Mouse (Mus musculus): Measurements from ENCODE around the gene Folr2.

The Folr2 gene

DNA sequence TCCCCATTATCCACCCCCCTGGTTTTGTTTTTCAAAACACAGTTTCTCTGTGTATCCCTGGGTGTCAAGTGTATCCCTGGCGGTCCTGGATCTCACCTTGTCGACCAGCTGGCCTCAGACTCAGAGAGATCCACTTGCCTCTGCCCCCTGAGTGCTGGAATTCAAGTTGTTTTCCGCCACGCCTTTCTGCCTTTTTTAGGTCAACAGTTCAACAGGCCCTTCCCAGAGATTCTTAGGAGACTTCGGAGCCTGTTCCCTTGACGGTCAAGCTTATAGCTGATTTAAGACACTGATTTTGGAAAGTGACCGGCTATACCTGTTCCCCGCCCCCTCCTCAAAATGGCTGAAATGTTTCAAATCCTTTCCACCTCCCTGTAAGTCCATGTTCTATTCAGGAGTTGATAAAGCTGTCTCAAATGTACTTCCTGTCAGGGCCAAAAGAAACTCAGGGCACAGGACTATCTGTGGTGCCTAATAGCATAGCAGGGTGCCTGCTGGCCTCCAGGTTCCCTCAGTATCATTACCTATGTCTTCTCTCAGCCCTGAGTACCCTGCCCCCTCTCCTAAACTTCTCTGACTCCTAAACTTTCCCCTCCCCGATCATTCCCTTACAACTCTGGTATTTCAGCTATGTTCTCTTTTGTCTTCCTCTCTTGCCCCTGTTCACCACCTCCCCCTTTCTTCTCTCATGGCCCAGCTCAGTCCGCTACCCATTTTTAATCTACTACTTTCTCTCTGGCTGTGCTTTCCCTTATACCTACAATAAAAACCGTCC lies 9.7 kb upstream of the Folr2 start:
- DNase-seq = no peak

DNA sequence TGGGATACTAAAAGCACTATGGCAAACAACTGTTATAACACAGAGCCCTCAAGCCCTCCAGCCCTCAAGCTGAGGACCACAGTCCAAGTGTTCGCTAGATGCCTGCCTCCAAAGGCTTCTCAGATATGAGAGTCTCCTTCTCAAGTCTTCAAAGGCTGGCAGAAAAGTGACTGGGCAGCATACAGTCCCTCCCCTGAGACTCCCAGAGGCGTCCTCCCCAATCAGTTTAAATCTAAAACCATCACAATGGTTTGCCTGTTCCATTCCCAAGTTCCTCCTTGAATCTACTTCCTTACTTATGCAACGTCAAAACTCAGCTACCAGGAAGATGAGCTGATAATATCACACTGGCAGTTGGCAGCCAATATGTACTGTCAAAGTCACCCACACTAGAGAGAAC lies 6.4 kb upstream of the Folr2 start, which contains the start of gene Anapc15:
Gene Anapc15 (plus strand): TSS at position 301 of the 400 bp plus-strand sequence.
- DNase-seq = no peak

DNA sequence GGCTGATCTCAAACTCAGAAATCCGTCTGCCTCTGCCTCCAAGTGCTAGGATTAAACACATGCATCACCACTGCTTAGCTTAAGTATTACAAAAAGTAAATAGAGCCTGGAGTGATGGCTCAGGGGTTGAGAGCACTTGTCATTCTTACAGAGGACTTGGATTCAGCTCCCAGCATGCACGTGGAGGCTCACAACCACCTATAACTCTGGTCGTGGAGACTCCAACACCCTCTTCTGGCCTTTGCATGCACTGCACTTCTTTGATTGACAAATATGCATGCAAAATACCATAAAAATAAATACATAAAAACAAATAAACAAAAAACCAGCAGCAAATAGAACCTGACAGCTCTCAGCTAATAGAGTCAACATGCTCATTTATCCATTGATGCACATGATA lies 5.3 kb upstream of the Folr2 start:
- no peak for DNase-seq

DNA sequence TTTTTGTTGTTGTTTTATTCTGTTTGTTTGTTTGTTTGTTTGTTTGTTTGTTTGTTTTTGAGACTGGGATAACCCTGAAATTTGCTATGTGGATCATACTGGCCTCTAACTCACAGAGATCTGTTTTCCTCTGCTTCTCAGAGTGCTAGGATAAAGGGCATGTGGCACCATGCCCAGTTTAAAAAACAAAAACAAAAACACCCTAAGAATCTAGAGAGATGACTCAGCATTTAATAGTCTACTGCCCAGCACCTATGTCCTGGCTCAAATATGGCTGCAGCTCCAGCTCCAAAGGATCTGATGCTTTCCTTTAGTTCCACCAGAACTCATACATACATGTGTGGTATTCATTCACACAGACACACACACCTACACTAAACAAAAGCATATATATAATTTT lies 4.0 kb upstream of the Folr2 start:
- DNase-seq = no peak

DNA sequence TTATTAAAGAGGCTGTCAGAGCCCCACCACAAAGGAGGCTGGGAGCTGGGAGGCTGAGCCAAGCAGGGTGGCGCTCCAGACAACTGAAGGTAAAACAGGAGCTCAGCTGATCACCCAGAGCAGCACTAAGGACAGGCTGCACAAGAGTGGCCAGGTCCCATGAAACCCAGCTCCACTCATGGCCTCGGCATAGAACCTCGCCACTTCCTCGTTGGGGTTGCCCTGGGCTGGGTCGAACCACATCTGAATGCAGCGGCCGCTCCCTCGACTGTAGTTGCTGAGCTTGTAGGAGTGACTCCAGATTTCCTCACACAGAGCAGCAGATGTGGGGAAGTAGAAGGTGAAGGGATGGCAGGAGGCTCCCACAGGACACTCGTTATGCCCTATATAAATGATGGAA lies 1.4 kb upstream of the Folr2 start:
- DNase-seq = no peak

DNA sequence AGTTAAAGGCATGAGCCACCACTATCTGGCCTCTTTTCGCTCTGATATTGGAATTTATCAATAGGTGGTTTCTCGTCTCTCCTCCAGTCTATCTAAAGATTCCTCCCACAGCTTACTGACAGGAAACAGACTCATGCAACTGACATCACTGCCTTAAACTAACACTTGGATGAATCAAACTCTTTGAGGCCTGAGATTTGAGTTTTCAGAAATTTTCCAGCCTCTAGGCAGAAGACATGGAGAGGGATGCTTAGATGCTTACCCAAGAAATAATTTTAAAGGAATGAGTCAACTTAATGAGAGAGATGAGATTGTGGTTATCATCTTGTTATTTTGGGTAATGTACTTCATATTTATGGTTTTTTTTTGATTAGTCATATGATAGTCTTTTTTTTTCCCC lies 3.2 kb downstream of the Folr2 start:
- no peak for DNase-seq

DNA sequence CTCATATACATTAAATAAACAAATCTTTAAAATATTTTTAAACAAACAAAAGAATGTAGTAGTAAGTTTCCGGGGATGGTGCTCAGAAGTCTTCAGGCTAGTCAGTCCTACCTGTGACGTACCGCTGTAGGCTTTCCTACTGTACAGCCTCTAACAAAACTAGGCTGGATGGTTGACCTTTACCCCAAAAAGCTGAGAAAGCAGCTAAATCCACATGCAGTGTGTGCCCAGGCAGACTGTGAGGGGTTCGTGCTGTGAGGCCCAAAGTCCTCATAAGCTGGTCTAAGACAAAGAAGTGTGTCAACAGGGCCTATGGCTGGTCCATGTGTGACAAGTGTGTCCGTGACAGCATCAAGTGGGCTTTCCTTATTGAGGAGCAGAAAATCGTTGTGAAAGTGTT lies 4.1 kb downstream of the Folr2 start:
- no peak for DNase-seq

DNA sequence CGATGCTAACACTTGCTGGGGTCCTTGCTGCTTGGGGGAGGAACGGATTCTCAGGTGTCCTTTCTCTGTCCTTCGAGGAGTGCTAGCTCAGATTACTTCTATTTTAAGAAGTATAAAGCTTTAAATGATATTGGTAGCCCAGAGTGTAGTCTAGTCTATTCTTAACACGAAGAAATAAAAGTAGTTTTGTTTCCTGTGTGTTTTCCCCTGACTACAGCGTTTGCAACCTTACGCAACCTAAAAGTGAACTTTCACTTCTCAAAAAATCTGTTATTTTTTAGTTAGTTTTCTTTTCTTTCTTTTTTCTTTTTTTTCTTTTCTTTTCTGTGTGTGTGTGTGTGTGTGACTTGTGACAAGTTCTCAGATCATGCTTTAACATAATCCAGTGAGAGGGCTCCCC lies 5.3 kb downstream of the Folr2 start:
- DNase-seq = no peak

DNA sequence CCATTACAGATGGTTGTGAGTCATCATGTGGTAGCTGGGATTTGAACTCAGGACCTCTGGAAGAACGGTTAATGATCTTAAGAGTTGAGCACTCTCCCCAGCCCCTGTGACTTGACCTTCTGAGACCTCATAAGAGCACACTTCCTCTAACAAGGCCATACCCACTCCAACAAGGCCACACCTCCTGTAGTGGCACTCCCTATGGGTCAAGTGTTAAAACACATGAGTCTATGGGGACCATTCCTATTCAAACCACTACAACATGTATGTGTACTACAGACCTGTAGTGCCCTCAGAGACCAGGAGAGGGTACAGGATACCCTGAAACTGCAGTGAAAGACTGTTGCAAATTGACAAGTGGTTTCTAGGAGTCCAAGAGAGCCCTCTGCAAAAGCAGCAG lies 9.1 kb downstream of the Folr2 start:
- no peak for DNase-seq

DNA sequence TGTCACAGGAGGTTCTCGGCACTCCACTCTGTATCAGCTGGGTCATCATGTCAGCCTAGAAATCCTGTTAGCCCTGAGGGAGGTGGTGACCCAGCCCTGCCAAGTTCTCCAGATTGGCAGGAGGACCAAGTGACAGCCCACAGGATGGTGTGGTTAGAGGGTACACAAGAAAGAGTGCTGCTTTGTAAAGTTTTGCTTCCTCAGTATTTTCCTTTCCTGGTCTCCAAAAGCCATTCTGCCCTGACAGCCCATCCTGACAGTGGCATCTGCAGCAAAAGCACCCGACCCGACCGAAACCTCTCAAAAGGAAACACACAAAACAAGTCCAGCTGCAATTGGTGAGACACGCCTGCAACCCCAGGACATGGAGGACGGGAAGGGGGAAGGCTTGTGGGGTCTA lies 12.8 kb downstream of the Folr2 start:
- no peak for DNase-seq

DNA sequence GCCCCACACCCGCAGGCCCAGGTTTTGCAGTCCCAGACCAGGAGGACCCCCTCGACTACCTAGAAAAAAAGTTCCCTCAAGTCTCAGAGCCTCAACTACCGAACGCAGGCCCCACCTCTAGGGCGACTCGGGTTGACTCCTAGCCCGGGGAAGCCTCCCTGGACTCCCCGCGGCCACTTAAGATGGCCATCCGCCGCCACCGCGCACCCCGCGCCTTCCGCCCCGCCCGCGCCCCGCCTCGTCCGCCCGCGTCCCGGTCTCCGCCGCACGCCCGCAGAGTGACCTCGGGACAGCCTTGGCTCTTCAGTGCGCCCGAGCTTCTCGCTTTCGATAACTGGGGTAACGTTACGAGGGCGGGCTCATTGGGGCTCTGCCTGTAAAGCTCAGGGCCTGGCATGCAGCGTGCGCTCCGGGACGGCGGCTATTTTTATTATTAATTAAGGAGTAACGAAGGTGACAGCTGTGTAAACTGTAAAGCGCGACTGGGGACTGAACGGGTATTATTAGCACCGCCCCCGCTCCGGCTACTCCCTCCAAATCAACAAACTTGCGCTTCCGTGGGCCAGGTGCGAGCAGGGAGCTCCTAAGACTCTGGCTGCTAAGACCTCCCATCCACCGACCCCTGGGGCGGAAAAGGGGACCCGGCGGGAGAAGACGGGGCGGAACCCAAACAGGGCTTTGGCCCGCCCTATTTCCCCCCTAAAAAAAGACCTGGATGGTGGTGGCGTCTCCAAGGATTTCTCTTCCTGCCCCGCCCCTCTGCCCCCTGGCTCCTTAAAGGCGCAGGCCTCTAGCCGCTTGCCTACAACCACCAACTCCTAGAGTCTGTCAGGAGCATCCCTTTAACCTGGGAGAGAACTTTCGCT lies 19.2 kb downstream of the Folr2 start, which contains the start of gene Inppl1:
Gene Inppl1 (minus strand): TSS at position 624 of the 866 bp plus-strand sequence.
- peak; percentile 87 to 88 for DNase-seq

DNA sequence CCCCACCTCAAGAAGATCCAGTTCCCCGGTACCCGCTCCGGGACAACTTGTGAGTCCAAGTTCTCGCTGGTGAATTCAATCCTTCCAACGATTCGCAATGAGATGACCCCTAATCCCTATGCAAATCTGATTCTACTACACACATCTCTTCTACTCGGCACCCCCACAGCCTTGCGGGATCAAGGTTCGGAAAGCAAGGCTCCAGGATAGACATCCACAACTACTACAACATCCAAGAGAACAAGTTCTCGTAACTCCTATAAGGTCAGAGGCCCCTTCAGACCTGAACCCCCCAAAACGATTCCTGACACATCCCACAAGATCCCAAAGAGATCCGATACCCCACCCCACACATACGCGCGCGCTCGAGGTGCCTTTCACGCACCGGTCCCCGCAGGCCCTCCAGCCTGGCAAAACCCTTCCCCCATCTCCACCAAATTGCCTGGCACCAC lies 19.8 kb downstream of the Folr2 start:
- peak; percentile 27 to 63 for DNase-seq

DNA sequence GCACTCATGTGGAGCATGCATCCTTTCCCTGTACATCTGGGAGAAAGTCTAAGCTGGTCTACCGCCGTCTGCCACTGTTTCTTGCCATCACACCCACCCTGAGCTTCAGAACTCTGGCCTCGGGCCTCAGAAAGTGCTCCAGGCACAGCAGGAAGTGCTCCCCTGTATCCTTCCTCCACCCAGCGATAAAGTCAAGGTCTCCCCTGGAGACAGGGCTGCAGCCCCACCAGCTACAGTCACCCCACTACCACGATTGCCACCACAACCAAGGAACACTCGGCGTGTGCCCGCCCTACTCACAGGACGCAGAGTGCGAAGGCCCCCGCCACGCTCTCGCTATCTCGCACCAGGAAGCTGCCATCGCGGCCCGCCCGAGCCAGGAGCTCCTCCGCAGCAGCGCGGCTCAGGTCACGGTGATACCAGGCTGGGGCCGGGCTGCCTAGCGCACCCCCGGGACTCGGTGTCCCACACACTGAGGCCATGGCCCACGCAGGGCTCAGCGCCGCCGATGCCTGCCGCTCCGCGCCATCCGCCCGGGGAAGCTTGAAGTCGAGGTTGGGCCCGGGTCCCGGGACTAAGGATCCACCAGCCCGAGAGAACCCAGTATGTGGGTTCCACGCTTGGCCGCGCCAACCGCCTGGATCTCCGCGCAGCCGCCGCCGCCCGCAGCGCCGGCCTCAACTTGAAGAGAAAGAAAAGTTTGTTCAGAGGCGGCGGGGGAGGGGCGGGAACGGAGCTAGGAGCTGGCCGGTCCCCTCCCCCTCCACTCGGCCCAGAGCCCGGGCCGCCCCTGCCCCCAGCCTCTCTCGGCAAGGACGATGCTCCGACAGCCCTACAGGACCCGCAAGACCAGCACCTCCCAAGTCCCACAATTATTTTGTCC lies 20.5 kb downstream of the Folr2 start:
- peak; percentile 30 to 42 for DNase-seq

DNA sequence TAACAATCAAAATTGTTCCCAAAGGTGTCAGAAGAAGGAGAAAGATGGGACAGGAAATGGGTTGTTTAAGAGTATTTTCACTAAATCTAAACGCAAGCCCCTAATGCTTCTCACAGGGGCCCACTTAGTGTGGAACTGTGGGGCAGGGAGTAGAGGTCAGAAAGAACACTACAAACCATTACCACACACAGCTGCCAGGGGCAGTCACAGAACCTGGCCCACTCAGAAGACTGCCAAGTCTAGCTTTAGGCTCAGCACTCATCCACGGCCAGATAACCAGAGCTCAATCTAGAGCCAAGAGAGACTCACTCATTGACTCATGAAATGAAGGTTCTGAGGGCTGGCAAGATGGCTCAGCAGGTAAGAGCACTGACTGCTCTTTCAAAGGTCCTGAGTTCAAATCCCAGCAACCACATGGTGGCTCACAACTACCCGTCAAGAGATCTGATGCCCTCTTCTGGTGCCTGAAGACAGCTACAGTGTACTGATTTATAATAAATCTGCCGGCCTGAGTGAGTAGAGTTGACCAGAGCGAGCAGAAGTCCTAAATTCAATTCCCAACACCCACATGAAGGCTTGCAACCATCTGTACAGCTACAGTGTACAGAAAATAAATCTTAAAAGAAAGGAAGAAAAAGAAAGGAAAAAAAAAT lies 21.4 kb downstream of the Folr2 start:
- no peak for DNase-seq

DNA sequence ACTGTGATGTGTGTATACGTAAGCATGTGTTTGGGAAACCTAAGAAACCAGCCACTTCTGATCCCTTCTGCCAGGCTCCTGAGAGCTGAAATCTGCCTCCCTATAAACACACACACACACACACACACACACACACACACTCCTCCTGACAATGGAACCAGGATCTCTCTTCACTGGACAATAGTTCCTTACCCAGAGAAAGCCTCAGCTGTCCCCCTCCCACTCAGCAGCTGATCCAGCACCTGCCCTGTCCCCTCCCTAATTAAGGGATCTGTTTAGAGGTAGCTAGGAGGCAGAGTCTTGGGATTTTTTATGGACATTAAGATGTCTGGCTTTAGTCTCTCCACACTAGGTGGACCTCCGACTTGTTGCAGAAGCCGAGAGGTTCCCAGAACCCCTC lies 22.1 kb downstream of the Folr2 start:
- no peak for DNase-seq

DNA sequence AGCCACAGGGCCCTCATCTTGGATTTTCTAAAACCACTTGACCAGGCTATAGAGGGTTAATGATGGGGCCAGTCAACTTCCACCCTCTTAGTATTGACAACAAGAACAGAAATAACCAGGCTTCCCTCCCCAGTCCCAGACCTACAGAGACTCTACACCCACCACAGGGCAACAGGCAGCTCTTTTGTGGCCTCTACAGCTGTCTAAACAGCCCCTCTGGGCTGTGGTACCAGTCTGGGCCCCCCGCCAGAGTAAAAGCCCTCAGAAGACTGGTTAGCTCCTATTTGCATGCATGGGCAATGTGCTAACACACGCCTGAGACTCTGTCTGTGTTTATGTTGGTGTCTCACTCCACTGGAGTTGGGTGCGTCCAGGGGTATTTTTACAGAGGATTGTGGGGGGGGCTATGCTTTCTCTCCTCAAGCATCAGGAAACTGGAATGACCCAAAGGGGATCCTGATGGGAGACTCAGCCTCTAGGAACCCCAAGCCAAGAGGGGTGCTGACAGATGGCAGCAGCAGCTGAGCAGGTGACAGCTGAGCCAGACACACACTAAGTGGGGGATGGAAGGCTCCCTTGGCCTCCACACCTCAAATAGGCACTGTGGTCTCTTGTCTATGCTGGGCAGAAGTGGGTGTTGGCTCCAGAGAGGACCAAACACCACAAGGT lies 22.9 kb downstream of the Folr2 start:
- no peak for DNase-seq

DNA sequence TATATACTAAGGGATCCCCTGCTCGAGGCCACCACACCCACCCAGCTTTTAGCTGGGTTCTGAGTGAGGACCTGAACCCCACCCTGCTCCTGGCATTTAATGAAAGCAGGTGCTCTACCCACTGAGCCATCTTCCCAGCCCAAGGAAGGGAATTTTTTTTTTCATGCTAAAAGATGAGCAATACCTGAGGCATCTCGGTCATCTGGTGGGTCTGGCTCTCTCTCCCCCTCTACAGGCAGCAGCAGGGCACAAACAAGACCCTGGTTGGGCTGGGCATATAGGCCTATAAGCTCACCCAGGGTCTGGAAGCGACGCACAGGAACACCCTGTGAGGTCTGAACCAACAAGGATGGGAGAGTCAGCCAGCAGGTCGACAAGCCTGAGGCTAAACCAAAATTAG lies 23.6 kb downstream of the Folr2 start:
- no peak for DNase-seq

DNA sequence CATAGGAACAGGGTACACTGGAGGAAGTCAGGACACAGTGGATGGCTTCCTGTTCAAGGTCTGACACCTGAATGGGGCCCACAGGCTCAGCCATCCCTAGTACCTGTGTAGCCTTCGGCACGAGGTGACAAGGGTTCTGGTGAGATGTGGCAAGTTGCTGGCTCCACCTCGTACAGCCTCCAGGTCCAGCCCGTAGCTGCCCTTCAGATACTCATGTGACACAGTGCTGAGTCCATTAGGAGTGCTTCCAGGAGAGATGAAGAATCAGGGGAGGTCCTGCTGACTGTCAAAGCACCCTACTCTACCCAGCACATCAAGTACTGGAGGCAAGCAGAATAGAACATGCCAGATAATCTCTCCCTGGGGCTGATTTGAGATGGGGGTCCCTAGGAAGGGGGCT lies 24.6 kb downstream of the Folr2 start:
- no peak for DNase-seq

DNA sequence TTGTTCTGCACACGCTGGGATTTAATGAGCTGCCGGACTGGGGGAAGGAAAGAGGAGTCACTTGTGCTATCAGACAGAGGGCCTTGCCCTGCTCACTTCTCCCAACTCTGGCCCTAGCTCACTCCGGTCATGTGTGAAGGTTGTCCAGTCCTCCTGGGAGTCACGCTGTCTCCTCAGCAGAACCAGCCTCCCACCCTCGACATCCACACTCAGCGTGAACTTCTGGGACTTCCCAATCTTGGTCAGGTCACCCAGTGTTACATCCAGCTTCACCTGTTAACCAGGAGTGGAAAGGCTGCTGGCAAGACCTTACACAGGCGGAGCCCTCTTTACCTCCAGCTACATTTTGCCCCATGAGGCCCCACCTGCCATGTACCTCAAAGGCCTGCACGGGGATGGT lies 25.6 kb downstream of the Folr2 start:
- DNase-seq = no peak

DNA sequence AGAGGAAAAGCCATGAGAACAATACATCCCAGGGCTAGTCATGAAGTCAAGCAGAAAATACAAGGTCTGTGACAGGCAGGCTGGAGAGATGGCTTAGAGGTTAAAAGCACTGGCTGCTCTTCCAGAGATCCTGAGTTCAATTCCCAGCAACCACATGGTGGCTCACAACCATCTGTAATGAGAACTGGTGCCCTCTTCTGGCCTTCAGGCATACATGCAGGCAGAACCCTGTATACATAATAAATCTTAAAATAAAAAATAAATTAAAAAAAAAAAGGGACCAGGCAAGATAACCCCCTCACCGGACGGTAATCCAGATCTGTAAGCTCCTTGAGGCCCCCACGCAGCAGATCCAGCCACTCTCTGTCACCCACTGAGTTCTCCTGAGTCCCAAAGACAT lies 26.6 kb downstream of the Folr2 start:
- no peak for DNase-seq

DNA sequence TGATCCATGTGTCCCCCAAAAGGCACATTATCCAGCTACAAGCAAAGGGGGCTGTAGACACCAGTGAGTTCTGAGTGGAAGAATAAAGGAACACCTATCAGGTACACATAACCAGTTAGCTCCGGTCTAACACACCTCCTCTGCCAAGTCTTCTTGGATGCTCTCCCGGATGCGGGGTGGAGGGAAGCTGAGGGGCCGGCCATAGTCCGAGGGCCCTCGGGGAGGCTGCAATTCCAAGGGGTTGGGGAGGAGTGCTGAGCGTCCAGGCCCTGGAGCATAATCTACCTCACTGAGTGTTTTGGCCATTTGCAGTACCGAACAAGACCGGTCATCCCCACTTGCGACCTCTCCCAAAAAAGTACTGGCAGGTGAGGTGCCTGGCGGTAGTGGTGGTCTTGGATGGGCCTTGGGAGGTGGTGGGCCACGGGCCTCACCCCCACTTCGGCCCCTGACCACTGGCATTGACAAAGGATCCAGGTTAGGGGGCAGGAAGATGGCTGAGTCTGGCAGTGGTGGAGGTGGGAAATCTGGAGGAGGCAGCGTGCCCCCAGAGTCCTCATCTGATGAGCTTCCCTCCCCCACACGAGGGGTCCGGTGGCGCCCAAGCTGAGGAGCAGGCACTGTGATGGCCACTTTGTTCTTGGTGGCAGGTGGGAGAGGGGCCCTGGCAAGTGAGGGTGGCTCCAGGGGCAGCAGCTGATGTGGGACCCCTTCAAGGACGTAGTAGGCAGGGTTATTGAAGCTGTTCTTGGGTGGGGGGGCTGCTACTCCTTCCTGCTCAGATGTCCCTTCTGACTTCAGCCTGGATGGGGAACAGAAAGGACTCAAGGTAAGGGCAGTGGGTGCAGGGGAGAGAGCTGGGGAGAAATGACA lies 33.0 kb downstream of the Folr2 start:
- no peak for DNase-seq
